Mouse (Mus musculus): ENCODE measurements around the gene A630076J17Rik. TPM values are rescaled to one million over a fixed set of nuclear protein-coding genes. Genes with fewer than 3 reads are reported as not detected.
A peak's percentile ranks its signal among the peaks of the same experiment; 100 is the strongest.

Gene A630076J17Rik
- total and polyA plus RNA-seq, 2 experiments from 2014 or later: 0.11 TPM; not detected in 1

DNA sequence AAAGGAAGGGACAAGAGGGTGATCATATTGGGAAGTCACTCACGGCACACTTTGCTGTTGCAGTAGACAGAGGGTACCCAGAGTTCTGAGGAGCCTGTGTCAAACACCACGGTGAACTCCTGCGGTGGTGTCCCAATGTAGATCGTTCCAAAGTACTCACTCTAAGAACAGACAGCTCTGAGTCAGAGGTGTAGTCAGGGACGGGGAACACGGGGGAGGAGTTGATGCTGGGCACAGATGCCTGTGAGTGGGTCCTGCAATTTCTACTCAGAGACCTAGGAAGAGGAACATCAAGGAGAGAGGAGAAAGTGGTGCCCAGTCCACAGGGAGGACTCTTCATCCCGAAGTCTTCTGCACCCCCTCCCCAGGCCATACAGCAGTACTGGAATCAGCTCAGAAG, 11.8 kb upstream of the A630076J17Rik start:
- Histone ChIP-seq H3K9me3 (replicated peaks; ENCODE audit: control insufficient read depth, low read length) (no peaks in the 10 kb centered on the region), H3K36me3 (replicated peaks; ENCODE audit: control insufficient read depth, insufficient read depth, low read length) (no peaks in the 10 kb centered on the region), H3K27me3 (ENCODE audit: control insufficient read depth, insufficient read depth, low read length) (peaks cover 15% of the 10 kb centered on the region; the same call in 1 of the 2 replicates), H3K27ac (ENCODE audit: low read depth) (no peak overlapping the region), H3K4me3 (ENCODE audit: low read depth, low read length) (no peak overlapping the region), H3K4me2 (ENCODE audit: low read depth, low read length) (no peak overlapping the region), H3K4me1 (ENCODE audit: control insufficient read depth, insufficient read depth) (0 out of 2 replicates have a peak, but pooled peaks cover 6% of the 10 kb centered on the region), H3K9ac (replicated peaks; ENCODE audit: low read depth, low read length) (no peak overlapping the region)
- ATAC-seq (ENCODE audit: insufficient read depth, low read depth) (no peak), DNase-seq (ENCODE audit: low spot score) (no peak)
- WGBS: 81% methylated on average over 7 of the region's 7 CpGs
- TF ChIP-seq CTCF (IDR thresholded peaks at IDR 0.05; ENCODE audit: low read depth) (no peak), EP300 (IDR thresholded peaks at IDR 0.05; ENCODE audit: low read depth) (no peak)

GRCm38 (mm10) chr3:107221608-107222007, 8.8 kb upstream of the A630076J17Rik start, which contains the start of gene Cym:
Gene Cym, minus strand, starts transcription at chr3:107221732.
- Histone ChIP-seq H3K9me3 (replicated peaks; ENCODE audit: control insufficient read depth, low read length) (peaks cover 4% of the 10 kb centered on the region; the same call in 1 of the 2 replicates), H3K4me1 (ENCODE audit: control insufficient read depth, insufficient read depth) (0 out of 2 replicates have a peak, but pooled peaks cover 7% of the 10 kb centered on the region), H3K36me3 (replicated peaks; ENCODE audit: control insufficient read depth, insufficient read depth, low read length) (no peaks in the 10 kb centered on the region), H3K4me3 (ENCODE audit: low read depth, low read length) (no peak within 1 kb of the TSS), H3K27me3 (ENCODE audit: control insufficient read depth, insufficient read depth, low read length) (peaks cover 15% of the 10 kb centered on the region; the same call in 1 of the 2 replicates), H3K27ac (ENCODE audit: low read depth) (no peak within 1 kb of the TSS), H3K9ac (replicated peaks; ENCODE audit: low read depth, low read length) (no peak within 1 kb of the TSS), H3K4me2 (ENCODE audit: low read depth, low read length) (no peak within 1 kb of the TSS)
- WGBS: 72% methylated on average over 10 of the region's 10 CpGs
- ATAC-seq (ENCODE audit: insufficient read depth, low read depth) (no peak), DNase-seq (ENCODE audit: low spot score) (no peak)
- TF ChIP-seq EP300 (IDR thresholded peaks at IDR 0.05; ENCODE audit: low read depth): no peak
- no peak for TF ChIP-seq CTCF (IDR thresholded peaks at IDR 0.05; ENCODE audit: low read depth)

GRCm38 (mm10) chr3:107223230-107223629, 7.2 kb upstream of the A630076J17Rik start:
- Histone ChIP-seq H3K9ac (replicated peaks; ENCODE audit: low read depth, low read length) (no peak overlapping the region), H3K4me2 (ENCODE audit: low read depth, low read length) (no peak overlapping the region), H3K27me3 (ENCODE audit: control insufficient read depth, insufficient read depth, low read length) (peaks cover 15% of the 10 kb centered on the region; the same call in 1 of the 2 replicates), H3K36me3 (replicated peaks; ENCODE audit: control insufficient read depth, insufficient read depth, low read length) (no peaks in the 10 kb centered on the region), H3K4me3 (ENCODE audit: low read depth, low read length) (no peak overlapping the region), H3K27ac (ENCODE audit: low read depth) (no peak overlapping the region), H3K4me1 (ENCODE audit: control insufficient read depth, insufficient read depth) (0 out of 2 replicates have a peak, but pooled peaks cover 7% of the 10 kb centered on the region), H3K9me3 (replicated peaks; ENCODE audit: control insufficient read depth, low read length) (peaks cover 4% of the 10 kb centered on the region; the same call in 1 of the 2 replicates)
- DNase-seq (ENCODE audit: low spot score) (no peak), ATAC-seq (ENCODE audit: insufficient read depth, low read depth) (no peak)
- TF ChIP-seq CTCF (IDR thresholded peaks at IDR 0.05; ENCODE audit: low read depth) (no peak), EP300 (IDR thresholded peaks at IDR 0.05; ENCODE audit: low read depth) (no peak)
- WGBS: 14% methylated on average over 1 of the region's 1 CpGs

DNA sequence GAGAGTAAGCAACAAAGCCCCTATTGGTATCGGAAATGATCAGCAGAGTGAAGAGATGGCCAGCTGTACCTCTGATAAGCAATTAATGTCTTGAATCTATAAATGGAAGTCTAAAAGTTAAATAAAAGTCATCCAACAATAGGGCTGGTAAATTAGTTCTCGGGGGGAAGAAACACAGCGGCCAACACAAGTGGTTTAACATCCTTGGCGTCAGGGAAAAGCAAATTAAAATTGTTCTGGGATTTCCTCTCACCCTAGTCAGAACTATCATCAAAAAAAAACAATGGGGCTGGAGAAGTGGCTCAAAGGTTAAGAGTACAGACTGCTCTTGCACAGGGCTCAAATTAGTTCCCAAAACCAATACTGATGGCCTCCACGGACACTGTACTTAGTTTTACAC, 4.6 kb upstream of the A630076J17Rik start:
- ATAC-seq (ENCODE audit: insufficient read depth, low read depth) (no peak), DNase-seq (ENCODE audit: low spot score) (no peak)
- H3K4me2 ChIP-seq (ENCODE audit: low read depth, low read length): no peak overlapping the region
- WGBS: 68% methylated on average over 5 of the region's 5 CpGs
- no peaks in the 10 kb centered on the region for H3K36me3 ChIP-seq (replicated peaks; ENCODE audit: control insufficient read depth, insufficient read depth, low read length)
- peaks cover 2% of the 10 kb centered on the region; the same call in 1 of the 2 replicates for H3K27me3 ChIP-seq (ENCODE audit: control insufficient read depth, insufficient read depth, low read length)
- peaks cover 7% of the 10 kb centered on the region; the same call in 1 of the 2 replicates for H3K4me1 ChIP-seq (ENCODE audit: control insufficient read depth, insufficient read depth)
- no peak overlapping the region for H3K27ac ChIP-seq (ENCODE audit: low read depth)
- no peak overlapping the region for H3K9ac ChIP-seq (replicated peaks; ENCODE audit: low read depth, low read length)
- peaks cover 4% of the 10 kb centered on the region; the same call in 1 of the 2 replicates for H3K9me3 ChIP-seq (replicated peaks; ENCODE audit: control insufficient read depth, low read length)
- H3K4me3 ChIP-seq (ENCODE audit: low read depth, low read length): no peak overlapping the region
- TF ChIP-seq CTCF (IDR thresholded peaks at IDR 0.05; ENCODE audit: low read depth) (no peak), EP300 (IDR thresholded peaks at IDR 0.05; ENCODE audit: low read depth) (0 out of 2 replicates have a peak, but pooled peaks have one; percentile 56)

DNA sequence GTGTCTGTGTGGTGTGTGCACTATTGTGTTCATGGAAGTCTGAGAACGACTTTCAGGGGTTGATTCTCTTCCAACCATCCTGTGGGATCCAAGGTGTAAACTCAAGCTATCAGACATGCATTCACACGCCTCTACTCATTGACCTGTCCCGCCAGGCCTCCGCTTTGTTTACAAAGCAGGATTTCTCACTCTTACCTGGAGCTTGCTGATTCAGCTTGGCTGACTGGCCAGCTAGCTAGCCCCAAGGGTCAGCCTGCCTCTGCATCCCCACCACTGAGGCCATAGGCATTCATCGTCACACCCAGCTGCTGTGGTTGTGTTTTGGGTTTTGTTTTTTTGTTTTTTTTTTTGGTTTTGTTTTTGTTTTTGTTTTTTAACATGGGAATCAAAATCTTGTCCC, 1.2 kb upstream of the A630076J17Rik start:
- no peaks in the 10 kb centered on the region; the same call in 1 of the 2 replicates for H3K4me1 ChIP-seq (ENCODE audit: control insufficient read depth, insufficient read depth)
- WGBS: 77% methylated on average over 5 of the region's 5 CpGs
- peaks cover 7% of the 10 kb centered on the region; the same call in 1 of the 2 replicates for H3K27me3 ChIP-seq (ENCODE audit: control insufficient read depth, insufficient read depth, low read length)
- H3K9ac ChIP-seq (replicated peaks; ENCODE audit: low read depth, low read length): no peak overlapping the region
- TF ChIP-seq EP300 (IDR thresholded peaks at IDR 0.05; ENCODE audit: low read depth) (no peak), CTCF (IDR thresholded peaks at IDR 0.05; ENCODE audit: low read depth) (no peak)
- H3K9me3 ChIP-seq (replicated peaks; ENCODE audit: control insufficient read depth, low read length): peaks cover 2% of the 10 kb centered on the region; the same call in 1 of the 2 replicates
- H3K4me3 ChIP-seq (ENCODE audit: low read depth, low read length): no peak overlapping the region
- H3K27ac ChIP-seq (ENCODE audit: low read depth): no peak overlapping the region
- no peak for DNase-seq (ENCODE audit: low spot score)
- no peak for ATAC-seq (ENCODE audit: insufficient read depth, low read depth)
- no peak overlapping the region for H3K4me2 ChIP-seq (ENCODE audit: low read depth, low read length)
- H3K36me3 ChIP-seq (replicated peaks; ENCODE audit: control insufficient read depth, insufficient read depth, low read length): no peaks in the 10 kb centered on the region

- H3K27me3 ChIP-seq (ENCODE audit: control insufficient read depth, insufficient read depth, low read length): peaks cover 7% of the 10 kb centered on the region; the same call in 1 of the 2 replicates
- no peak overlapping the region for H3K4me3 ChIP-seq (ENCODE audit: low read depth, low read length)
- no peak overlapping the region for H3K27ac ChIP-seq (ENCODE audit: low read depth)
- no peak for ATAC-seq (ENCODE audit: insufficient read depth, low read depth)
- TF ChIP-seq EP300 (IDR thresholded peaks at IDR 0.05; ENCODE audit: low read depth) (no peak), CTCF (IDR thresholded peaks at IDR 0.05; ENCODE audit: low read depth) (no peak)
- 36% methylated on average over 5 of the region's 5 CpGs for WGBS
- no peak overlapping the region for H3K9ac ChIP-seq (replicated peaks; ENCODE audit: low read depth, low read length)
- no peak overlapping the region for H3K4me2 ChIP-seq (ENCODE audit: low read depth, low read length)
- no peak for DNase-seq (ENCODE audit: low spot score)
- H3K9me3 ChIP-seq (replicated peaks; ENCODE audit: control insufficient read depth, low read length): no peaks in the 10 kb centered on the region
- no peaks in the 10 kb centered on the region for H3K36me3 ChIP-seq (replicated peaks; ENCODE audit: control insufficient read depth, insufficient read depth, low read length)
- no peaks in the 10 kb centered on the region; the same call in 1 of the 2 replicates for H3K4me1 ChIP-seq (ENCODE audit: control insufficient read depth, insufficient read depth)
Observed at GRCm38 (mm10) chr3:107229822-107230221, 592 bp upstream of the A630076J17Rik start.
